Mouse (Mus musculus): ENCODE results near the gene C2cd3.

C2cd3 gene

GRCm38 (mm10) chr7:100371495-100372451, at the start of gene C2cd3, which contains the start of gene Ppme1:
Gene C2cd3 (plus strand): TSS chr7:100372233.
Gene Ppme1 (minus strand): TSS chr7:100372307.
- DNase-seq, result peak; percentile 100

- no peak for DNase-seq
Measured at GRCm38 (mm10) chr7:100323721-100324120, 48.3 kb upstream of the C2cd3 start.

- DNase-seq, result peak; percentile 9
Measured at GRCm38 (mm10) chr7:100325482-100325881, 46.6 kb upstream of the C2cd3 start.

GRCm38 (mm10) chr7:100327514-100327913, 44.5 kb upstream of the C2cd3 start:
- DNase-seq, result no peak

GRCm38 (mm10) chr7:100328636-100329035, 43.4 kb upstream of the C2cd3 start:
- DNase-seq, result no peak

GRCm38 (mm10) chr7:100331269-100331668, 40.8 kb upstream of the C2cd3 start:
- no peak for DNase-seq

- no peak for DNase-seq
Measured at GRCm38 (mm10) chr7:100335921-100336320, 36.1 kb upstream of the C2cd3 start.

- no peak for DNase-seq
Measured at GRCm38 (mm10) chr7:100354984-100355383, 17.0 kb upstream of the C2cd3 start.

- DNase-seq, result no peak
Measured at GRCm38 (mm10) chr7:100356324-100356723, 15.7 kb upstream of the C2cd3 start.

- DNase-seq, result no peak
Measured at GRCm38 (mm10) chr7:100356768-100357167, 15.3 kb upstream of the C2cd3 start.

- no peak for DNase-seq
Measured at GRCm38 (mm10) chr7:100357856-100358255, 14.2 kb upstream of the C2cd3 start.

- no peak for DNase-seq
Measured at GRCm38 (mm10) chr7:100363162-100363561, 8.9 kb upstream of the C2cd3 start.

GRCm38 (mm10) chr7:100364888-100365287, 7.1 kb upstream of the C2cd3 start:
- DNase-seq, result no peak

GRCm38 (mm10) chr7:100372452-100372980, 483 bp downstream of the C2cd3 start:
- no peak for DNase-seq

- no peak for DNase-seq
Measured at GRCm38 (mm10) chr7:100378257-100378656, 6.2 kb downstream of the C2cd3 start.

- no peak for DNase-seq
Measured at GRCm38 (mm10) chr7:100381161-100381560, 9.1 kb downstream of the C2cd3 start.

- DNase-seq, result no peak
Measured at GRCm38 (mm10) chr7:100383207-100383606, 11.2 kb downstream of the C2cd3 start.

GRCm38 (mm10) chr7:100388174-100388573, 16.1 kb downstream of the C2cd3 start:
- no peak for DNase-seq

- no peak for DNase-seq
Measured at GRCm38 (mm10) chr7:100390166-100390565, 18.1 kb downstream of the C2cd3 start.

GRCm38 (mm10) chr7:100392265-100392664, 20.2 kb downstream of the C2cd3 start:
- no peak for DNase-seq

- no peak for DNase-seq
Measured at GRCm38 (mm10) chr7:100399231-100399913, 27.3 kb downstream of the C2cd3 start.

GRCm38 (mm10) chr7:100400899-100401539, 29.0 kb downstream of the C2cd3 start:
- DNase-seq, result no peak

- DNase-seq, result no peak
Measured at GRCm38 (mm10) chr7:100402715-100403114, 30.7 kb downstream of the C2cd3 start.
